Mouse (Mus musculus) bone marrow, adult 2 months (tissue): ENCODE data around the gene Kcnn1.

Experiments used
- CTCF ChIP-seq: fragments of 200-500 bp; IDR thresholded peaks from 2 replicates; pipeline ENCODE4 v1.5.1; 2011; ENCODE audit warnings: low read length, control low read depth; ENCODE audit not compliant: control insufficient read depth, insufficient read depth
- POLR2A ChIP-seq: fragments of 200-500 bp; IDR thresholded peaks from 2 replicates; pipeline ENCODE4 v1.6.1; 2011; ENCODE audit warnings: low read depth, mild to moderate bottlenecking, control low read depth, low read length, borderline replicate concordance; ENCODE audit not compliant: control insufficient read depth

DNA sequence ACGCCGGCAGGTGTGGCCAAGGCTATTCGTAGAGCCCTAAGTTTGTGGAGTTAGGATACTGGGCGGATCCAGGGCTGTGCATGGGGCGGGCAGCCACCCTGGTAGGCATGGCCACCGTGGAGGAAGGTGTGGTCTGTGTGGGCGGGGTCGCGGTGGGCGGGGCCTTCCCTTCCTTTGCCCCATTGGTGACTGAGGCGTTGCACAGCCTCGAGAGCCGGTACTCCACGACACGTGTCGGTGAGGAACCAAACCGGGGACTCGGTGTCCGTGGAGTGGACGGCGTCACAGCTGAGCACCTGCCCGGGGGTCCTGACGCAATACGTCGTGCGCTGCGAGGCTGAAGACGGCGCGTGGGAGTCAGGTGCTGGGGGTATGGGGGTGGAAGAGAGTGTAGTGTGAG, 46.4 kb downstream of the Kcnn1 start:
- no peak for TF ChIP-seq CTCF
- TF ChIP-seq POLR2A, result no peak
